Mouse (Mus musculus) intestine, postnatal 0 days (tissue): Measurements from ENCODE around the gene Ccdc17. TPM values are rescaled to one million over a fixed set of nuclear protein-coding genes. Genes with fewer than 3 reads are reported as not detected.

Experiments used
- ATAC-seq: fragments of 200-750 bp; cut with Nextera tagmentation; 2 replicates; pipeline ENCODE4 v1.8.0; 2017; ENCODE audit warnings: mild to moderate bottlenecking, moderate TSS enrichment, moderate library complexity
- H3K27ac ChIP-seq: fragments of 300-500 bp; sonication (generic); 2 replicates; pipeline ENCODE4 v1.5.1; 2014; ENCODE audit warnings: mild to moderate bottlenecking, low read depth, low read length, moderate library complexity
- H3K27me3 ChIP-seq: fragments of 300-500 bp; sonication (generic); replicated peaks from 2 replicates; pipeline ENCODE4 v1.6.1; 2014; ENCODE audit warnings: low read length, mixed read lengths; ENCODE audit not compliant: control insufficient read depth, insufficient read depth
- H3K36me3 ChIP-seq: fragments of 300-500 bp; sonication (generic); 2 replicates; pipeline ENCODE4 v1.6.1; 2014; ENCODE audit warnings: mild to moderate bottlenecking, moderate library complexity; ENCODE audit not compliant: control insufficient read depth, insufficient read depth
- H3K4me1 ChIP-seq: fragments of 300-500 bp; sonication (generic); replicated peaks from 2 replicates; pipeline ENCODE4 v1.6.1; 2014; ENCODE audit warnings: antibody characterized with exemption, low read length, mixed read lengths; ENCODE audit not compliant: control insufficient read depth, insufficient read depth
- H3K4me2 ChIP-seq: fragments of 300-500 bp; sonication (generic); replicated peaks from 2 replicates; pipeline ENCODE4 v1.6.1; 2014; ENCODE audit warnings: low read depth, mild to moderate bottlenecking, moderate library complexity
- H3K4me3 ChIP-seq: fragments of 300-500 bp; sonication (generic); 2 replicates; pipeline ENCODE4 v1.5.1; 2014; ENCODE audit warnings: low read depth, low read length
- H3K9ac ChIP-seq: fragments of 300-500 bp; sonication (generic); 2 replicates; pipeline ENCODE4 v1.6.1; 2014; ENCODE audit warnings: mild to moderate bottlenecking, low read depth, low read length
- H3K9me3 ChIP-seq: fragments of 300-500 bp; sonication (generic); 2 replicates; pipeline ENCODE4 v1.6.1; 2016; ENCODE audit warnings: mixed run types; ENCODE audit not compliant: control insufficient read depth
- CTCF ChIP-seq: sonication (generic); IDR thresholded peaks from 2 replicates; pipeline ENCODE4 v1.5.1; 2016; ENCODE audit warnings: low read depth, mild to moderate bottlenecking, control low read depth, antibody characterized with exemption, moderate library complexity
- WGBS: fragments of 180-500 bp; shearing (Covaris S2); extraction: QIAGEN DNeasy Blood & Tissue Kit; methylation state at CpG from one replicate; pipeline ENCODE4 v1.1.7; 2014; 5-methylcytosine and 5-hydroxymethylcytosine counted together
- polyA plus RNA-seq: library from polyadenylated mRNA; unstranded; fragments of >200 nt; fragmentation: Nextera tagmentation; extraction: Ambion mirVana; gene quantifications from 2 replicates; pipeline ENCODE4 v1.2.1, GENCODE M21; 2015

Gene Ccdc17
- polyA plus RNA-seq, 1 experiment from 2014 or later, result 4.1 TPM

GRCm38 (mm10) chr4:116557306-116558121 lies 38.9 kb upstream of the Ccdc17 start, which contains the start of gene Gpbp1l1:
TSS of gene Gpbp1l1 (plus strand) at chr4:116557658.
- WGBS, result under 1% methylated on average over 76 of the region's 78 CpGs
- H3K4me2 ChIP-seq, result peak within 1 kb of the TSS; percentile 80
- ATAC-seq, result peak; percentile 95

GRCm38 (mm10) chr4:116558151-116558882 lies 38.1 kb upstream of the Ccdc17 start:
- H3K36me3 ChIP-seq, result peaks cover 8% of the 10 kb centered on the region
- peak overlapping the region; percentile 97 for H3K27ac ChIP-seq
- no peak for TF ChIP-seq CTCF
- H3K9me3 ChIP-seq, result no peaks in the 10 kb centered on the region
- WGBS, result under 1% methylated on average over 15 of the region's 15 CpGs
- H3K4me2 ChIP-seq, result peak overlapping the region; percentile 80
- H3K4me1 ChIP-seq, result no peaks in the 10 kb centered on the region
- H3K27me3 ChIP-seq, result no peaks in the 10 kb centered on the region
- H3K9ac ChIP-seq, result peak overlapping the region; percentile 86
- peak overlapping the region; percentile 80 for H3K4me3 ChIP-seq
- no peak for ATAC-seq

More at GRCm38 (mm10) chr4:116557306-116558121, 38.9 kb upstream of the Ccdc17 start, which contains the start of gene Gpbp1l1:
- TF ChIP-seq CTCF, result peak; percentile 69
- H3K27ac ChIP-seq, result peak within 1 kb of the TSS; percentile 97
- no peaks in the 10 kb centered on the region for H3K27me3 ChIP-seq
- peak within 1 kb of the TSS; percentile 86 for H3K9ac ChIP-seq
- H3K4me1 ChIP-seq, result no peaks in the 10 kb centered on the region
- peaks cover 10% of the 10 kb centered on the region for H3K36me3 ChIP-seq
- H3K9me3 ChIP-seq, result no peaks in the 10 kb centered on the region
- H3K4me3 ChIP-seq, result peak within 1 kb of the TSS; percentile 80

- H3K9me3 ChIP-seq, result no peaks in the 10 kb centered on the region
- H3K27me3 ChIP-seq, result no peaks in the 10 kb centered on the region
- no peak overlapping the region for H3K4me2 ChIP-seq
- TF ChIP-seq CTCF, result no peak
- no peak overlapping the region for H3K9ac ChIP-seq
- WGBS, result 80% methylated on average over 8 of the region's 8 CpGs
- peaks cover 36% of the 10 kb centered on the region for H3K36me3 ChIP-seq
- peaks cover 5% of the 10 kb centered on the region; the same call in 1 of the 2 replicates for H3K4me1 ChIP-seq
- no peak overlapping the region for H3K4me3 ChIP-seq
- H3K27ac ChIP-seq, result no peak overlapping the region
- no peak for ATAC-seq
These were observed 661 bp upstream of the Ccdc17 start for GRCm38 (mm10) chr4:116595793-116596192.

GRCm38 (mm10) chr4:116596978-116597881 lies 776 bp downstream of the Ccdc17 start:
- no peaks in the 10 kb centered on the region for H3K27me3 ChIP-seq
- H3K4me3 ChIP-seq, result peak overlapping the region; percentile 53
- peak overlapping the region; percentile 85 for H3K27ac ChIP-seq
- H3K9me3 ChIP-seq, result no peaks in the 10 kb centered on the region
- H3K4me1 ChIP-seq, result peaks cover 5% of the 10 kb centered on the region; the same call in 1 of the 2 replicates
- H3K36me3 ChIP-seq, result peaks cover 32% of the 10 kb centered on the region
- H3K9ac ChIP-seq, result peak overlapping the region; percentile 60
- under 1% methylated on average over 50 of the region's 50 CpGs for WGBS
- ATAC-seq, result peak; percentile 98
- peak; percentile 54 for TF ChIP-seq CTCF
- peak overlapping the region; percentile 97 for H3K4me2 ChIP-seq

GRCm38 (mm10) chr4:116612621-116613020 lies 16.2 kb downstream of the Ccdc17 start:
- no peak for ATAC-seq
- no peaks in the 10 kb centered on the region for H3K27me3 ChIP-seq
- no peaks in the 10 kb centered on the region for H3K9me3 ChIP-seq
- TF ChIP-seq CTCF, result no peak
- no peak overlapping the region for H3K4me3 ChIP-seq
- H3K36me3 ChIP-seq, result peaks cover 34% of the 10 kb centered on the region
- H3K9ac ChIP-seq, result no peak overlapping the region
- H3K27ac ChIP-seq, result no peak overlapping the region
- 100% methylated on average over 2 of the region's 2 CpGs for WGBS
- no peak overlapping the region for H3K4me2 ChIP-seq
- no peaks in the 10 kb centered on the region for H3K4me1 ChIP-seq
